Mouse (Mus musculus) ES-Bruce4 (cell line): ENCODE data around the gene Myo1f. TPM values are rescaled to one million over a fixed set of nuclear protein-coding genes. Genes with fewer than 3 reads are reported as not detected.

Experiments used
- H3K27ac ChIP-seq: 2 replicates; pipeline ENCODE4 v1.5.1; 2012; ENCODE audit warnings: low read length, inconsistent platforms; ENCODE audit not compliant: insufficient read depth
- H3K27me3 ChIP-seq: 2 replicates; pipeline ENCODE4 v1.6.1; 2012; ENCODE audit warnings: mild to moderate bottlenecking, low read length, inconsistent platforms; ENCODE audit not compliant: control insufficient read depth, poor library complexity, insufficient read depth, severe bottlenecking
- H3K36me3 ChIP-seq: 2 replicates; pipeline ENCODE4 v1.6.1; 2012; ENCODE audit warnings: inconsistent platforms, mild to moderate bottlenecking, low read length, moderate library complexity; ENCODE audit not compliant: control insufficient read depth, poor library complexity, insufficient read depth, severe bottlenecking
- H3K4me1 ChIP-seq: one replicate; pipeline ENCODE4 v1.8.1; 2011; ENCODE audit warnings: low read length; ENCODE audit not compliant: control insufficient read depth, insufficient read depth
- H3K4me3 ChIP-seq: 2 replicates; pipeline ENCODE4 v1.5.1; 2011; ENCODE audit warnings: low read depth, mild to moderate bottlenecking, low read length
- H3K9ac ChIP-seq: 2 replicates; pipeline ENCODE4 v1.6.1; 2012; ENCODE audit warnings: low read depth, mild to moderate bottlenecking, inconsistent platforms; ENCODE audit not compliant: poor library complexity, severe bottlenecking
- H3K9me3 ChIP-seq: replicated peaks from 2 replicates; pipeline ENCODE4 v1.6.1; 2012; ENCODE audit warnings: mild to moderate bottlenecking, low read length, inconsistent platforms; ENCODE audit not compliant: control insufficient read depth, poor library complexity, insufficient read depth, severe bottlenecking
- CTCF ChIP-seq: IDR thresholded peaks from one replicate; pipeline ENCODE4 v1.8.1; 2011; ENCODE audit warnings: low read depth, low read length
- EP300 ChIP-seq: IDR thresholded peaks from 2 replicates; pipeline ENCODE4 v1.6.1; 2011; ENCODE audit warnings: low read depth, low read length; ENCODE audit not compliant: insufficient read depth
- POLR2A ChIP-seq: IDR thresholded peaks from one replicate; pipeline ENCODE4 v1.8.1; 2011; ENCODE audit warnings: low read length; ENCODE audit not compliant: insufficient read depth
- polyA plus RNA-seq: library from polyadenylated mRNA; stranded (reverse); fragments of >200 nt; gene quantifications from 2 replicates; pipeline ENCODE4 v1.2.4, GENCODE M21; 2011; ENCODE audit warnings: low read depth; ENCODE audit not compliant: missing spikeins, insufficient read depth, insufficient read length

Myo1f gene
- polyA plus RNA-seq, 1 experiment = not detected

DNA sequence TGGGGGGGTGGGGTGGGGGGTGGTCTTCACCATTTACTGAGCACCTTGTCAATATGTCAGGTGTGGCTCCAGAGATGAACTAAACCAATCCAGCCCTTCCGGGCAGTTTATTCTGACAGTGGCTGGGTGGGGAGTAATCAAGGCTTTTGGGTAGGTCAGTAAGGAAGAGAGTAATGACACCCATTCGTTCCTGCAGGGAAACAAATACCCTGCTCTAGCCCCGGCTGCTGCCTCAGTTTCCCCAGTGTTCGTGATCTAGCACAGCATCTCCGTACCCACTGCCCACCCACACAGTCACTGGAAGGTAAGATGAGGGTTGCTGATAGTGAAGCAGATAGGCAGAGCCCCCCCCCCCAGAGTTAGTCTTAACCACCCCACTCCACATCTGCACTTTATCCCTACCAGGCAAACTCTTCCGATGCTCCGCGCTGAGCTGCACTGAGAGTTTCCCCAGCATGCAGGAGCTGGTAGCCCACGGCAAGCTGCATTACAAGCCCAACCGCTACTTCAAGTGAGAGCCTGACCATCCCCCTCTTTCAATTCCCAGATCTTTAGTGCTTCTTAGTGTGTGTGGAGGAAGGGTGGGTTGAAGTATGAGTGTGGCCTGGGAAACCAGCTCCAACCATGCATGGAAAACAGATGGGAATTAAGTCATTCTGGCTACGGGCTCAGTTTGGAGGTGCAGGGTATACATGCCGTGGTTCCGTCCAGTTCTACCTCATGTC, 74.8 kb downstream of the Myo1f start:
- Histone ChIP-seq H3K9ac (0 out of 2 replicates have a peak overlapping the region, but pooled peaks have one; percentile 73), H3K9me3 (peaks cover 3% of the 10 kb centered on the region; the same call in 1 of the 2 replicates), H3K4me1 (no peaks in the 10 kb centered on the region), H3K27me3 (no peaks in the 10 kb centered on the region), H3K36me3 (peaks cover 10% of the 10 kb centered on the region), H3K4me3 (no peak overlapping the region), H3K27ac (no peak overlapping the region)
- TF ChIP-seq POLR2A (no peak), CTCF (no peak), EP300 (no peak)

DNA sequence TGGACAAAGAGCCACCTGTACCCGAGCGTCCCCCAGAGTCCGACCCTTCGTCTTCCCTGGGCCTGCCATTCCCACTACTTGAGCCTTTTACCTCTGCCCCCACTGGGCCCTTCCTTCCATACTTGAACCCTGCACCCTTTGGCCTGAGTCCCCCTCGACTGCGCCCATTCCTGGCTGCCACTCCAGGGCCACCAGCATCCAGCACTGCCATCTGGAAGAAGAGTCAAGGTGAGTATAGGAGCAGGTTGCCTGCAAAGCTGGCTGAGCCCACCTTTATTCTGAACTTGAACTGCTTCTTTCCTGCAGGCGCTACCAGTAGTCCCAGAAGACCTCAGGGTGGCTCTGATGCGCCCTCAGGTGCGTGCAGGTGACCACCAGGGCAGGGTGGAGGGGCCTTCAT, 75.7 kb downstream of the Myo1f start:
- Histone ChIP-seq H3K9ac (no peak overlapping the region), H3K27me3 (no peaks in the 10 kb centered on the region), H3K4me3 (no peak overlapping the region), H3K27ac (no peak overlapping the region), H3K36me3 (peaks cover 10% of the 10 kb centered on the region), H3K9me3 (peaks cover 3% of the 10 kb centered on the region; the same call in 1 of the 2 replicates), H3K4me1 (no peaks in the 10 kb centered on the region)
- no peak for TF ChIP-seq POLR2A
- no peak for TF ChIP-seq CTCF
- TF ChIP-seq EP300 = no peak

- peaks cover 3% of the 10 kb centered on the region; the same call in 1 of the 2 replicates for H3K9me3 ChIP-seq
- H3K36me3 ChIP-seq = peaks cover 10% of the 10 kb centered on the region
- H3K27me3 ChIP-seq = no peaks in the 10 kb centered on the region
- no peak overlapping the region for H3K27ac ChIP-seq
- H3K9ac ChIP-seq = no peak overlapping the region
- no peaks in the 10 kb centered on the region for H3K4me1 ChIP-seq
- TF ChIP-seq EP300 = no peak
- TF ChIP-seq POLR2A = no peak
- TF ChIP-seq CTCF = no peak
- no peak overlapping the region for H3K4me3 ChIP-seq
These were observed 76.3 kb downstream of the Myo1f start for GRCm38 (mm10) chr17:33631796-33632195.

- no peaks in the 10 kb centered on the region for H3K9me3 ChIP-seq
- H3K4me3 ChIP-seq = no peak overlapping the region
- H3K27ac ChIP-seq = no peak overlapping the region
- no peak for TF ChIP-seq EP300
- TF ChIP-seq POLR2A = no peak
- TF ChIP-seq CTCF = no peak
- no peaks in the 10 kb centered on the region for H3K36me3 ChIP-seq
- H3K27me3 ChIP-seq = no peaks in the 10 kb centered on the region
- no peaks in the 10 kb centered on the region for H3K4me1 ChIP-seq
- H3K9ac ChIP-seq = no peak overlapping the region
These were observed 81.5 kb downstream of the Myo1f start for GRCm38 (mm10) chr17:33637038-33637437.

- no peak within 1 kb of the TSS for H3K9ac ChIP-seq
- H3K9me3 ChIP-seq = no peaks in the 10 kb centered on the region
- H3K27me3 ChIP-seq = no peaks in the 10 kb centered on the region
- no peak within 1 kb of the TSS for H3K27ac ChIP-seq
- no peak within 1 kb of the TSS for H3K4me3 ChIP-seq
- H3K36me3 ChIP-seq = no peaks in the 10 kb centered on the region
- no peak for TF ChIP-seq EP300
- no peak for TF ChIP-seq CTCF
- no peak for TF ChIP-seq POLR2A
- no peaks in the 10 kb centered on the region for H3K4me1 ChIP-seq
These were observed 82.2 kb downstream of the Myo1f start, which contains the start of gene Pram1 for GRCm38 (mm10) chr17:33637516-33638276. Pram1 (plus strand) TSS chr17:33638056.

DNA sequence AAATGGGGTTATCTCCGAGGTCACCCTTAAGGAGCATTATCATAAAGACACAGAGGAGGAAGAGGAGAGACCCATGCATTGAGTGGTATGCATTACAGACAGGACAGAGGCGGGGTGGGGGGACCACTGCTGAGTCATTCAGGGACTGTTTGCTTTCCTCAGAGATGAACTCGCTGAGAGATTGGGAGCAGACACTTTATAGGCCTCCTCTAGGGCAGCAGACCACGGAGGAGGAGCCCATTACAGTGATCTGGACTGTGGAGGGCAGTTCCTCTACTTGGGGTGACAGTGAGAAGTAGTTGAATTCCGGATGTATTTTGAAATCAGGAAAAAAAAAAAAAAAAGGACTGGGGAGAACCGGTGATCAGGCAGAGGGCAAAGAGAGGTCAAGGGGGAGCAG, 84.2 kb downstream of the Myo1f start:
- no peaks in the 10 kb centered on the region for H3K36me3 ChIP-seq
- H3K27me3 ChIP-seq = no peaks in the 10 kb centered on the region
- no peaks in the 10 kb centered on the region for H3K9me3 ChIP-seq
- H3K4me1 ChIP-seq = no peaks in the 10 kb centered on the region
- H3K9ac ChIP-seq = no peak overlapping the region
- peak overlapping the region; percentile 26; the same call in 1 of the 2 replicates for H3K27ac ChIP-seq
- H3K4me3 ChIP-seq = no peak overlapping the region
- TF ChIP-seq EP300 (0 out of 2 replicates have a peak, but pooled peaks have one; percentile 16), CTCF (no peak)
